8 mouse cellular contexts compared by ENCODE assay signal in the genomic region with DNA sequence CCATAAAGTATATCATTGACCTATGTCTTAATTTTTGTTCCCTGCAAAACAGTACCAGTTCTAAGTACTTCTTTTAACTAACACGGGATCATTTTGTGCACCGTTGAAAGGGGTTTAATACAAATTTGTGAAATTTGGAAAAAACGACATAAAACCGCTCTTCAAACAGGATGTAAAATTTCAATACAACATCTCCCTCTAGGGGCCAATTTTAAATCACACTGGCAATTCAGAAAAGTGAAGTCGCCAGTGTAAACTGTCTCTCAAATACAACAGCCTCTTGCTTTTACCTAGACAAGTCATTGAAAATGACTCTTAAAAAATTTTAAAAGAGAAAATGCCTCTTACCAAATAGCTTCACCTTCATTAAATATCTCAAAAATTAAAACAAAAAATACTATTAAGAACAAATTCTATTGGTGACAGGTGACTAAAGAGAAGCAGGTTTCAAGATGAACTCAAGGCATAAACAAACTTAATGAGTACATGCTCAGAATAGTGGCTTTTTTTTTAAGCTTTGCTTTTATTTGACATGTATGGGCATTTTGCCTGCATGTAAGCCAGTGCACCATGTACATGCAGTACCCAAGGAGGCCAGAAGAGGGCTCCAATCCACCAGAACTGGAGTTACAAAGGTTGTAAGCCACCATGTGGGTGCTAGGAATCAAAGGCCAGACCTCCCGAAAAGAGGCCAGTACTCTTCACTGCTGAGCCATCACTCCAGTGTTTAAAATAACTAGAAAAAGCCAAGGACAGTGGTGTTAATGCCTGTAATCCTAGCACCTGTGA. TPM values are rescaled to one million over a fixed set of nuclear protein-coding genes. Genes with fewer than 3 reads are reported as not detected.
DNase-seq lines count a peak whose midpoint lies in the region; ATAC-seq and TF ChIP-seq lines count a peak whose summit lies in the region.

No protein-coding gene starts in this region.

- peaks cover 2% of the 10 kb centered on the region; the same call in 1 of the 2 replicates for H3K4me1 ChIP-seq in heart, adult 2 months (ENCODE audit: control insufficient read depth, insufficient read depth, low read length)
- peaks cover 30% of the 10 kb centered on the region; the same call in 1 of the 2 replicates for H3K4me1 ChIP-seq in heart, embryonic 10.5 days
- peaks cover 21% of the 10 kb centered on the region for H3K4me1 ChIP-seq in forebrain, embryonic 12.5 days

- H3K36me3 ChIP-seq in heart, adult 2 months (ENCODE audit: control insufficient read depth, insufficient read depth, low read length) = no peaks in the 10 kb centered on the region
- no peaks in the 10 kb centered on the region for H3K36me3 ChIP-seq in heart, embryonic 10.5 days
- H3K36me3 ChIP-seq in forebrain, embryonic 12.5 days (replicated peaks) = no peaks in the 10 kb centered on the region

- no peak for TF ChIP-seq EP300 in heart, adult 2 months (IDR thresholded peaks at IDR 0.05; ENCODE audit: insufficient read depth, low read depth, low read length)

- DNase-seq in heart, adult 2 months = peak; percentile 26 to 69
- DNase-seq in heart, embryonic 10.5 days (ENCODE audit: low spot score) = no peak
- DNase-seq in urinary bladder, postnatal 14 days (ENCODE audit: low spot score) = peak; percentile 42
- no peak for DNase-seq in urinary bladder, adult 2 months (ENCODE audit: low spot score)
- DNase-seq in heart, postnatal 14 days = peak; percentile 57 to 60
- peak; percentile 71 for DNase-seq in retina, postnatal 1 day
- DNase-seq in layer of hippocampus, postnatal 36 days = no peak

- H3K9me3 ChIP-seq in heart, embryonic 10.5 days = 0 out of 2 replicates have a peak, but pooled peaks cover 2% of the 10 kb centered on the region
- no peaks in the 10 kb centered on the region; the same call in none of the 2 replicates for H3K9me3 ChIP-seq in forebrain, embryonic 12.5 days

- 21% methylated on average over 6 of the region's 6 CpGs for WGBS in heart, adult 2 months
- 38% methylated on average over 6 of the region's 6 CpGs for WGBS in heart, embryonic 10.5 days
- 45% methylated on average over 6 of the region's 6 CpGs for WGBS in forebrain, embryonic 12.5 days

- intact Hi-C loops in heart, adult 2 months (cut with DNase I) = loop anchor here (1.0 to 10.0 kb wide), 5 partner anchors 108 to 579 kb away; a partner anchor contains a TSS
- intact Hi-C loops in heart, postnatal 14 days (cut with DNase I) = loop anchor here (1.0 to 5.0 kb wide), 4 partner anchors 101 to 341 kb away; no protein-coding TSS in a partner anchor

- no peak overlapping the region for H3K9ac ChIP-seq in heart, adult 2 months (ENCODE audit: low read depth, low read length)
- no peak overlapping the region for H3K9ac ChIP-seq in forebrain, embryonic 12.5 days

- no peaks in the 10 kb centered on the region for H3K79me2 ChIP-seq in heart, adult 2 months (replicated peaks; ENCODE audit: control insufficient read depth, insufficient read depth, low read length)

- peak; percentile 66 for TF ChIP-seq CTCF in heart, adult 2 months (IDR thresholded peaks at IDR 0.05)

- ATAC-seq in forebrain, embryonic 12.5 days (ENCODE audit: low FRiP score) = no peak

- H3K27me3 ChIP-seq in heart, adult 2 months (ENCODE audit: control insufficient read depth, insufficient read depth, low read length) = no peaks in the 10 kb centered on the region
- H3K27me3 ChIP-seq in heart, embryonic 10.5 days (ENCODE audit: insufficient read depth, poor library complexity, severe bottlenecking) = no peaks in the 10 kb centered on the region
- H3K27me3 ChIP-seq in forebrain, embryonic 12.5 days = peaks cover 7% of the 10 kb centered on the region; the same call in 1 of the 2 replicates

- no peak overlapping the region for H3K4me2 ChIP-seq in forebrain, embryonic 12.5 days

- TF ChIP-seq POLR2A in heart, adult 2 months (IDR thresholded peaks at IDR 0.05; ENCODE audit: insufficient read depth, low read depth, low read length) = no peak

- H3K4me3 ChIP-seq in heart, adult 2 months = no peak overlapping the region
- H3K4me3 ChIP-seq in heart, embryonic 10.5 days = no peak overlapping the region
- H3K4me3 ChIP-seq in forebrain, embryonic 12.5 days (replicated peaks) = no peak overlapping the region

- no peak overlapping the region for H3K27ac ChIP-seq in heart, adult 2 months
- H3K27ac ChIP-seq in heart, embryonic 10.5 days = no peak overlapping the region
- no peak overlapping the region for H3K27ac ChIP-seq in forebrain, embryonic 12.5 days

RNA-seq across cellular contexts. Expression of a gene that starts 43.2 kb away (rescaled TPM):
- 10 to 100 TPM; 23.5 to 24.7 TPM for total RNA-seq in heart, adult 2 months (2021)
- 22.3 and 24.2 TPM in 2 replicates for polyA plus RNA-seq in heart, adult 2 months (2012; rRNA removed)
- 58.5 and 76.8 TPM in 2 replicates for polyA plus RNA-seq in heart, embryonic 10.5 days (2016; fragmentation: Nextera tagmentation; extraction: Ambion mirVana)
- 32.1 and 33.7 TPM in 2 replicates for polyA plus RNA-seq in urinary bladder, adult 2 months (2012; rRNA removed)
- 10 to 100 TPM; 28.4 to 29.5 TPM for total RNA-seq in heart, postnatal 14 days (2021)
- 91.2 and 96.1 TPM in 2 replicates for polyA plus RNA-seq in forebrain, embryonic 12.5 days (2016; fragmentation: Nextera tagmentation; extraction: Ambion mirVana)
- total RNA-seq in layer of hippocampus, postnatal 36 days (2021) = 10 to 100 TPM; 43.2 to 48.8 TPM

Comparison
In these comparisons a context has a peak if more than half of its experiments do, and no peak if none do; other contexts are left out.
1. DNase-seq: peak in heart, adult 2 months (2 of 2), urinary bladder, postnatal 14 days (single experiment), heart, postnatal 14 days (2 of 2) and retina, postnatal 1 day (single experiment); none in heart, embryonic 10.5 days (single experiment), urinary bladder, adult 2 months (single experiment) and layer of hippocampus, postnatal 36 days (0 of 2).